Mouse (Mus musculus) lung, embryonic 15.5 days (tissue): ENCODE results near the gene S100a16. TPM values are rescaled to one million over a fixed set of nuclear protein-coding genes. Genes with fewer than 3 reads are reported as not detected.

Experiments used
- ATAC-seq: fragments of 200-750 bp; cut with Nextera tagmentation; 2 replicates; pipeline ENCODE4 v1.8.0; 2017; ENCODE audit warnings: moderate number of reproducible peaks, borderline replicate concordance; ENCODE audit not compliant: low FRiP score, low TSS enrichment; ENCODE audit errors: extremely low read depth
- H3K27ac ChIP-seq: fragments of 300-500 bp; sonication (generic); 2 replicates; pipeline ENCODE4 v1.5.1; 2015; ENCODE audit warnings: moderate library complexity, mild to moderate bottlenecking, inconsistent platforms
- H3K27me3 ChIP-seq: fragments of 300-500 bp; sonication (generic); 2 replicates; pipeline ENCODE4 v1.6.1; 2015; ENCODE audit warnings: inconsistent platforms
- H3K36me3 ChIP-seq: fragments of 300-500 bp; sonication (generic); 2 replicates; pipeline ENCODE4 v1.6.1; 2015; ENCODE audit warnings: inconsistent platforms
- H3K4me1 ChIP-seq: fragments of 300-500 bp; sonication (generic); 2 replicates; pipeline ENCODE4 v1.6.1; 2015; ENCODE audit warnings: inconsistent platforms
- H3K4me2 ChIP-seq: fragments of 300-500 bp; sonication (generic); 2 replicates; pipeline ENCODE4 v1.6.1; 2015; ENCODE audit warnings: inconsistent platforms, mild to moderate bottlenecking, moderate library complexity
- H3K4me3 ChIP-seq: fragments of 300-500 bp; sonication (generic); 2 replicates; pipeline ENCODE4 v1.5.1; 2015; ENCODE audit warnings: mild to moderate bottlenecking, inconsistent platforms
- H3K9ac ChIP-seq: fragments of 300-500 bp; sonication (generic); 2 replicates; pipeline ENCODE4 v1.6.1; 2015; ENCODE audit warnings: inconsistent platforms
- H3K9me3 ChIP-seq: fragments of 300-500 bp; sonication (generic); 2 replicates; pipeline ENCODE4 v1.6.1; 2016; ENCODE audit warnings: inconsistent platforms
- WGBS: fragments of 180-500 bp; shearing (Covaris S2); methylation state at CpG from one replicate; pipeline ENCODE4 v1.1.7; 2015; 5-methylcytosine and 5-hydroxymethylcytosine counted together
- polyA plus RNA-seq: library from polyadenylated mRNA; unstranded; fragments of >200 nt; fragmentation: Nextera tagmentation; extraction: Ambion mirVana; gene quantifications from 2 replicates; pipeline ENCODE4 v1.2.1, GENCODE M21; 2015

S100a16 gene
- polyA plus RNA-seq, 1 experiment from 2014 or later: 233 TPM

GRCm38 (mm10) chr3:90508950-90509746 is 27.9 kb upstream of the S100a16 start, which contains the start of gene Chtop:
Gene Chtop (minus strand): TSS chr3:90509498.
- peak; percentile 93 for ATAC-seq
- peak within 1 kb of the TSS; percentile 68 for H3K4me2 ChIP-seq

GRCm38 (mm10) chr3:90509747-90510123 is 27.3 kb upstream of the S100a16 start:
- peak; percentile 4; the same call in 1 of the 2 replicates for ATAC-seq
- H3K9ac ChIP-seq: no peak overlapping the region
- WGBS: 22% methylated on average over 2 of the region's 2 CpGs

More at GRCm38 (mm10) chr3:90508950-90509746, 27.9 kb upstream of the S100a16 start, which contains the start of gene Chtop:
- under 1% methylated on average over 66 of the region's 66 CpGs for WGBS
- Histone ChIP-seq H3K27ac (peak within 1 kb of the TSS; percentile 94), H3K4me3 (peak within 1 kb of the TSS; percentile 97), H3K36me3 (peaks cover 34% of the 10 kb centered on the region), H3K9ac (peak within 1 kb of the TSS; percentile 99), H3K9me3 (no peaks in the 10 kb centered on the region), H3K27me3 (no peaks in the 10 kb centered on the region), H3K4me1 (peaks cover 33% of the 10 kb centered on the region)

GRCm38 (mm10) chr3:90512276-90512675 is 24.8 kb upstream of the S100a16 start:
- Histone ChIP-seq H3K4me1 (peaks cover 28% of the 10 kb centered on the region), H3K27me3 (no peaks in the 10 kb centered on the region), H3K9me3 (no peaks in the 10 kb centered on the region), H3K36me3 (peaks cover 5% of the 10 kb centered on the region; the same call in 1 of the 2 replicates), H3K27ac (no peak overlapping the region), H3K4me2 (no peak overlapping the region), H3K9ac (no peak overlapping the region), H3K4me3 (no peak overlapping the region)
- WGBS: 79% methylated on average over 5 of the region's 5 CpGs
- no peak for ATAC-seq

More at GRCm38 (mm10) chr3:90509747-90510123, 27.3 kb upstream of the S100a16 start:
- H3K36me3 ChIP-seq: peaks cover 28% of the 10 kb centered on the region
- H3K9me3 ChIP-seq: no peaks in the 10 kb centered on the region
- peaks cover 33% of the 10 kb centered on the region for H3K4me1 ChIP-seq
- H3K27me3 ChIP-seq: no peaks in the 10 kb centered on the region
- peak overlapping the region; percentile 52 for H3K4me2 ChIP-seq
- peak overlapping the region; percentile 97 for H3K4me3 ChIP-seq
- H3K27ac ChIP-seq: peak overlapping the region; percentile 49

DNA sequence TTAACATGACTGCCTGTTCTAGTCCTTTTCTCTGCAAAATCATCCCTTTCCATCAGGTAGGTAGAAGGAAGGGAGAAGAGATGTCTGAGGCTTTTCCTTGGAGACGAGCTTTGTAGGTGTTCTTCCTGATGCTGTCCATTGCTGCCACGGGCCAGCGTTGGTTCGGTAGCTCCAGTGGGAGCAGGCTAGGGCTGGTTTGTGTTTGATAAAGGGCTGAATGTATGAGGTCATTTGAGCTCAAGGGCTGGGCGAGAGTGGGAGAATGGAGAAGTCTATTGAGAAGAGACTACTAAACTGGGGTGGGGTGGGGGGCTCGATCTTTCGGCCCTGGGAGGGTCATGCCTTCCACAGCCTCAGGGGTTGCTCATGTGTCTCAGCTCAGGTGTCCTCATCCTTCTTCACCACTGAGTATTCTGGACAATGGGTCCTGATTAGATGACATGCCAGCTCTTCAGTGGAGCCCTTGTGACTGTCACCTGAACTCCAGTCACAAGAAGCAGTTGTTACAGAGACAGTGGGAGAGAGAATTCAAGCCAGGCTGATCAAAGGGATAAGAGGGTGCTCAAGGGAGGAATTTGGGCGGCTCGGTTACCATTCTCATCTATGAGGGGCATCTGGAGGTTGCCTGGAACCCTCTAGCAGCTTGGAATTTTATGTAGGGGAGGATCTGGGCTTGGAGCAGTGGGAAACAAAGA is 24.0 kb upstream of the S100a16 start:
- ATAC-seq: no peak
- Histone ChIP-seq H3K27ac (no peak overlapping the region), H3K4me3 (peak overlapping the region; percentile 46), H3K4me1 (peaks cover 20% of the 10 kb centered on the region), H3K36me3 (no peaks in the 10 kb centered on the region), H3K4me2 (peak overlapping the region; percentile 93), H3K9ac (no peak overlapping the region), H3K27me3 (no peaks in the 10 kb centered on the region), H3K9me3 (no peaks in the 10 kb centered on the region)
- WGBS: 69% methylated on average over 9 of the region's 9 CpGs

GRCm38 (mm10) chr3:90513796-90514590 is 23.1 kb upstream of the S100a16 start, which contains the start of the genes S100a1 and S100a13:
Gene S100a1 (minus strand): TSS chr3:90514392.
Gene S100a13 (plus strand): TSS chr3:90514435.
- 5% methylated on average over 25 of the region's 25 CpGs for WGBS
- peak; percentile 43; the same call in 1 of the 2 replicates for ATAC-seq
- Histone ChIP-seq H3K4me1 (peaks cover 19% of the 10 kb centered on the region), H3K27me3 (no peaks in the 10 kb centered on the region), H3K4me3 (peak within 1 kb of the TSS; percentile 46), H3K27ac (peak within 1 kb of the TSS; percentile 52; the same call in 1 of the 2 replicates), H3K4me2 (peak within 1 kb of the TSS; percentile 93), H3K36me3 (no peaks in the 10 kb centered on the region), H3K9ac (peak within 1 kb of the TSS; percentile 39), H3K9me3 (no peaks in the 10 kb centered on the region)

DNA sequence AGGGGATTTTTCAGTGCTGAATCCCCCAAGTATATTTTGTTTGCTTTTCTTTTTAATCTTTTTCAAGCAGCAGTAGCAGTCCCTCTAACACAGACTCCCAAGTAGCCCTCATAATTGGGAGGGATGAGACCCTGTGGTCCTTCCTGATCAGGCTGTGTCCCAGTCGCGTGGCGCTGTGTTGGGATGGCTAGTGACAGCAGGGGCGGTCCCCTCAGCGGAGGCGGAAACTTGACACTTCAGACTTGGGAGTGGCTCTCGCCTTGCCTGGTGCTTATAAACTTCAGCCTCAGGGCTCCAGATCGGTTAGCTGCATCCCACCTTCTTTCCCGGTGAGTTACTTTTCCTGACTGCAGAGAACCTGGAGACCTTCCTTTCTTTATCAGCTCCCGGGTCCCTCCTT is 22.4 kb upstream of the S100a16 start:
- H3K4me2 ChIP-seq: peak overlapping the region; percentile 93
- no peaks in the 10 kb centered on the region for H3K36me3 ChIP-seq
- H3K4me1 ChIP-seq: peaks cover 19% of the 10 kb centered on the region
- H3K27me3 ChIP-seq: no peaks in the 10 kb centered on the region
- peak; percentile 82 for ATAC-seq
- peak overlapping the region; percentile 39 for H3K9ac ChIP-seq
- 0% methylated on average over 10 of the region's 10 CpGs for WGBS
- H3K9me3 ChIP-seq: no peaks in the 10 kb centered on the region
- peak overlapping the region; percentile 52; the same call in 1 of the 2 replicates for H3K27ac ChIP-seq
- peak overlapping the region; percentile 46 for H3K4me3 ChIP-seq

GRCm38 (mm10) chr3:90515242-90515641 is 21.8 kb upstream of the S100a16 start:
- no peaks in the 10 kb centered on the region for H3K36me3 ChIP-seq
- 0 out of 2 replicates have a peak, but pooled peaks have one; percentile 20 for ATAC-seq
- peak overlapping the region; percentile 93 for H3K4me2 ChIP-seq
- peaks cover 19% of the 10 kb centered on the region for H3K4me1 ChIP-seq
- 0 out of 2 replicates have a peak overlapping the region, but pooled peaks have one; percentile 52 for H3K27ac ChIP-seq
- H3K9ac ChIP-seq: peak overlapping the region; percentile 39
- 45% methylated on average over 1 of the region's 1 CpGs for WGBS
- no peaks in the 10 kb centered on the region for H3K27me3 ChIP-seq
- no peaks in the 10 kb centered on the region for H3K9me3 ChIP-seq
- H3K4me3 ChIP-seq: peak overlapping the region; percentile 46

GRCm38 (mm10) chr3:90515789-90516188 is 21.3 kb upstream of the S100a16 start:
- ATAC-seq: no peak
- peaks cover 19% of the 10 kb centered on the region for H3K4me1 ChIP-seq
- peak overlapping the region; percentile 93 for H3K4me2 ChIP-seq
- no peaks in the 10 kb centered on the region for H3K27me3 ChIP-seq
- no peaks in the 10 kb centered on the region for H3K9me3 ChIP-seq
- H3K4me3 ChIP-seq: no peak overlapping the region
- H3K27ac ChIP-seq: no peak overlapping the region
- WGBS: 87% methylated on average over 4 of the region's 4 CpGs
- no peaks in the 10 kb centered on the region for H3K36me3 ChIP-seq
- no peak overlapping the region for H3K9ac ChIP-seq

GRCm38 (mm10) chr3:90517711-90518110 is 19.3 kb upstream of the S100a16 start:
- no peaks in the 10 kb centered on the region for H3K9me3 ChIP-seq
- no peak overlapping the region for H3K9ac ChIP-seq
- ATAC-seq: no peak
- peaks cover 19% of the 10 kb centered on the region for H3K4me1 ChIP-seq
- no peaks in the 10 kb centered on the region for H3K36me3 ChIP-seq
- 66% methylated on average over 4 of the region's 4 CpGs for WGBS
- H3K27me3 ChIP-seq: no peaks in the 10 kb centered on the region
- H3K4me3 ChIP-seq: no peak overlapping the region
- H3K27ac ChIP-seq: no peak overlapping the region
- no peak overlapping the region for H3K4me2 ChIP-seq

- no peak for ATAC-seq
- H3K4me2 ChIP-seq: no peak overlapping the region
- 50% methylated on average over 4 of the region's 4 CpGs for WGBS
- no peaks in the 10 kb centered on the region for H3K9me3 ChIP-seq
- no peak overlapping the region for H3K4me3 ChIP-seq
- H3K27ac ChIP-seq: no peak overlapping the region
- no peak overlapping the region for H3K9ac ChIP-seq
- H3K27me3 ChIP-seq: no peaks in the 10 kb centered on the region
- H3K36me3 ChIP-seq: no peaks in the 10 kb centered on the region
- H3K4me1 ChIP-seq: peaks cover 15% of the 10 kb centered on the region
Measured at GRCm38 (mm10) chr3:90525421-90525820, 11.6 kb upstream of the S100a16 start.

- no peaks in the 10 kb centered on the region for H3K36me3 ChIP-seq
- H3K4me2 ChIP-seq: no peak overlapping the region
- peak overlapping the region; percentile 54 for H3K27ac ChIP-seq
- 46% methylated on average over 2 of the region's 2 CpGs for WGBS
- no peaks in the 10 kb centered on the region for H3K27me3 ChIP-seq
- peaks cover 15% of the 10 kb centered on the region for H3K4me1 ChIP-seq
- no peak for ATAC-seq
- H3K9ac ChIP-seq: no peak overlapping the region
- no peaks in the 10 kb centered on the region for H3K9me3 ChIP-seq
- H3K4me3 ChIP-seq: no peak overlapping the region
Measured at GRCm38 (mm10) chr3:90526076-90526475, 11.0 kb upstream of the S100a16 start.
